Mouse (Mus musculus) kidney, adult 2 months (tissue): ENCODE results near the gene Uvrag.

Source experiments
- CTCF ChIP-seq: fragments of 200-500 bp; conservative IDR thresholded peaks from 2 replicates; pipeline ENCODE4 v1.5.1; 2011; ENCODE audit warnings: low read depth, mild to moderate bottlenecking, control low read depth, low read length, moderate library complexity, mixed read lengths; ENCODE audit not compliant: insufficient read depth, insufficient read length
- POLR2A ChIP-seq: fragments of 200-500 bp; IDR thresholded peaks from one replicate; pipeline ENCODE4 v1.6.1; 2011; ENCODE audit warnings: low read depth, low read length, control low read depth

DNA sequence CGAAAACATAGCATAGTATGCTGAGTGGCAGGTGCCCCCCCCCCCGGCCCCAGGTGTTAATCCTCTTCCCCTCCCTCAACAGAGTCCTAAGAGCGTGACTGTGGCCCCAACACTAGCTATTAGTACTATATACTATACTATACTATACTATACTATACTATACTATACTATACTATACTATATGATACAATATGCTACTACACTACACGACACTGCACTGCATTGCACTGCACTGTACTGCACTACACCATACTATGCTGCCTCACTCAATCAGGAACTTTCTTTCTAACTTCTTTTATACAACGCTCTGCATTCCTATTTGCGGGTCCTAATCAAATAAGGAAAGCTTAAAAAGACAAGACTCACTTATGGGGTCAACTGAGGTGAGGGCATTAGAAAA lies 224.4 kb downstream of the Uvrag start:
- TF ChIP-seq CTCF (no peak), POLR2A (no peak)
